Mouse (Mus musculus): ENCODE measurements at regions not wholly inside any gene's neighbourhood (a gene's known extent, or its start where the extent isn't known, plus 50 kb on each side); places are given as distances from the start of the nearest gene placed in this dataset.
A peak's percentile ranks its signal among the peaks of the same experiment; 100 is the strongest.
"Not testable (repeated sequence)": the region's sequence is repeated elsewhere in the genome, so short reads cannot be mapped to it uniquely, and the experiment has no call there.

- peak; percentile 54 for DNase-seq
Measured at GRCm38 (mm10) chr5:118464931-118465801, 95.3 kb upstream of the Med13l start.

- peak; percentile 63 for DNase-seq
Measured at GRCm38 (mm10) chr5:118465991-118466750, 94.3 kb upstream of the Med13l start.

GRCm38 (mm10) chr5:118468739-118469138, 91.7 kb upstream of the Med13l start:
- no peak for DNase-seq

GRCm38 (mm10) chr5:118471569-118471968, 88.9 kb upstream of the Med13l start:
- DNase-seq = no peak

GRCm38 (mm10) chr5:118472291-118472690, 88.2 kb upstream of the Med13l start:
- DNase-seq = no peak

GRCm38 (mm10) chr5:118473128-118473730, 87.2 kb upstream of the Med13l start:
- no peak for DNase-seq

- DNase-seq = peak; percentile 63
Measured at GRCm38 (mm10) chr5:118476597-118476996, 83.9 kb upstream of the Med13l start.

- peak; percentile 76 for DNase-seq
Measured at GRCm38 (mm10) chr5:118477131-118478119, 83.1 kb upstream of the Med13l start.

GRCm38 (mm10) chr5:118478120-118478768, 82.2 kb upstream of the Med13l start:
- peak; percentile 89 for DNase-seq

- DNase-seq = no peak
Measured at GRCm38 (mm10) chr5:118480000-118480399, 80.5 kb upstream of the Med13l start.

GRCm38 (mm10) chr5:118480965-118481793, 79.3 kb upstream of the Med13l start:
- peak; percentile 51 for DNase-seq

- no peak for DNase-seq
Measured at GRCm38 (mm10) chr5:118481794-118482049, 78.8 kb upstream of the Med13l start.

GRCm38 (mm10) chr5:118482598-118482997, 77.9 kb upstream of the Med13l start:
- peak; percentile 66 for DNase-seq

- DNase-seq = no peak
Measured at GRCm38 (mm10) chr5:118483001-118483400, 77.5 kb upstream of the Med13l start.

- no peak for DNase-seq
Measured at GRCm38 (mm10) chr5:118483532-118483931, 76.9 kb upstream of the Med13l start.

- DNase-seq = no peak
Measured at GRCm38 (mm10) chr5:118485191-118485590, 75.3 kb upstream of the Med13l start.

- DNase-seq = not testable (repeated sequence)
Measured at GRCm38 (mm10) chr5:118492522-118492921, 68.0 kb upstream of the Med13l start.

- DNase-seq = no peak
Measured at GRCm38 (mm10) chr5:118494649-118495477, 65.6 kb upstream of the Med13l start.

GRCm38 (mm10) chr5:118495478-118495760, 65.1 kb upstream of the Med13l start:
- no peak for DNase-seq

- no peak for DNase-seq
Measured at GRCm38 (mm10) chr5:118501624-118502023, 58.9 kb upstream of the Med13l start.
